Mouse (Mus musculus): ENCODE measurements around the gene Ube2e2.
"Not testable (repeated sequence)": the region's sequence is repeated elsewhere in the genome, so short reads cannot be mapped to it uniquely, and the experiment has no call there.

Ube2e2 gene

GRCm38 (mm10) chr14:18628170-18628569 lies 265.9 kb downstream of the Ube2e2 start:
- DNase-seq (ENCODE audit: low spot score): no peak

- DNase-seq (ENCODE audit: low spot score): no peak
These were observed 275.5 kb downstream of the Ube2e2 start for GRCm38 (mm10) chr14:18618603-18619002.

GRCm38 (mm10) chr14:18601927-18602326 lies 292.1 kb downstream of the Ube2e2 start:
- DNase-seq (ENCODE audit: low spot score): no peak

GRCm38 (mm10) chr14:18586239-18587034 lies 307.6 kb downstream of the Ube2e2 start:
- DNase-seq (ENCODE audit: low spot score): no peak

- no peak for DNase-seq (ENCODE audit: low spot score)
These were observed 312.3 kb downstream of the Ube2e2 start for GRCm38 (mm10) chr14:18581735-18582134.

- DNase-seq (ENCODE audit: low spot score): no peak
These were observed 319.3 kb downstream of the Ube2e2 start for GRCm38 (mm10) chr14:18574756-18575155.

GRCm38 (mm10) chr14:18574130-18574721 lies 319.8 kb downstream of the Ube2e2 start:
- DNase-seq (ENCODE audit: low spot score): no peak

- DNase-seq (ENCODE audit: low spot score): no peak
These were observed 320.6 kb downstream of the Ube2e2 start for GRCm38 (mm10) chr14:18573286-18573956.

GRCm38 (mm10) chr14:18572852-18573251 lies 321.2 kb downstream of the Ube2e2 start:
- no peak for DNase-seq (ENCODE audit: low spot score)

GRCm38 (mm10) chr14:18569615-18570014 lies 324.5 kb downstream of the Ube2e2 start:
- no peak for DNase-seq (ENCODE audit: low spot score)

GRCm38 (mm10) chr14:18564999-18565398 lies 329.1 kb downstream of the Ube2e2 start:
- not testable (repeated sequence) for DNase-seq (ENCODE audit: low spot score)

GRCm38 (mm10) chr14:18555287-18555686 lies 338.8 kb downstream of the Ube2e2 start:
- no peak for DNase-seq (ENCODE audit: low spot score)

- DNase-seq (ENCODE audit: low spot score): no peak
These were observed 339.5 kb downstream of the Ube2e2 start for GRCm38 (mm10) chr14:18554627-18554988.

- DNase-seq (ENCODE audit: low spot score): no peak
These were observed 340.0 kb downstream of the Ube2e2 start for GRCm38 (mm10) chr14:18553987-18554626.

- DNase-seq (ENCODE audit: low spot score): no peak
These were observed 346.5 kb downstream of the Ube2e2 start for GRCm38 (mm10) chr14:18547541-18547940.

GRCm38 (mm10) chr14:18539092-18539491 lies 355.0 kb downstream of the Ube2e2 start:
- DNase-seq (ENCODE audit: low spot score): not testable (repeated sequence)

GRCm38 (mm10) chr14:18530899-18531298 lies 363.2 kb downstream of the Ube2e2 start:
- no peak for DNase-seq (ENCODE audit: low spot score)

GRCm38 (mm10) chr14:18530496-18530895 lies 363.6 kb downstream of the Ube2e2 start:
- DNase-seq (ENCODE audit: low spot score): no peak
